Mouse (Mus musculus) neural tube, embryonic 15.5 days (tissue): Measurements from ENCODE around the gene Ptprg. TPM values are rescaled to one million over a fixed set of nuclear protein-coding genes. Genes with fewer than 3 reads are reported as not detected.
"Not testable (repeated sequence)": the region's sequence is repeated elsewhere in the genome, so short reads cannot be mapped to it uniquely, and the experiment has no call there.

Source experiments
- ATAC-seq: fragments of 200-750 bp; cut with Nextera tagmentation; 2 replicates; pipeline ENCODE4 v1.8.0; 2017; ENCODE audit warnings: mild to moderate bottlenecking, moderate TSS enrichment, moderate library complexity; ENCODE audit not compliant: low FRiP score
- H3K27ac ChIP-seq: fragments of 300-500 bp; sonication (generic); replicated peaks from 2 replicates; pipeline ENCODE4 v1.5.1; 2015; ENCODE audit warnings: mild to moderate bottlenecking, inconsistent platforms
- H3K27me3 ChIP-seq: fragments of 300-500 bp; sonication (generic); replicated peaks from 2 replicates; pipeline ENCODE4 v1.6.1; 2015; ENCODE audit warnings: inconsistent platforms
- H3K36me3 ChIP-seq: fragments of 300-500 bp; sonication (generic); 2 replicates; pipeline ENCODE4 v1.6.1; 2015; ENCODE audit warnings: inconsistent platforms
- H3K4me1 ChIP-seq: fragments of 300-500 bp; sonication (generic); 2 replicates; pipeline ENCODE4 v1.6.1; 2015; ENCODE audit warnings: inconsistent platforms
- H3K4me2 ChIP-seq: fragments of 300-500 bp; sonication (generic); 2 replicates; pipeline ENCODE4 v1.6.1; 2015; ENCODE audit warnings: inconsistent platforms, mild to moderate bottlenecking, moderate library complexity
- H3K4me3 ChIP-seq: fragments of 300-500 bp; sonication (generic); replicated peaks from 2 replicates; pipeline ENCODE4 v1.5.1; 2015; ENCODE audit warnings: mild to moderate bottlenecking, inconsistent platforms
- H3K9ac ChIP-seq: fragments of 300-500 bp; sonication (generic); replicated peaks from 2 replicates; pipeline ENCODE4 v1.6.1; 2015; ENCODE audit warnings: mild to moderate bottlenecking, inconsistent platforms
- H3K9me3 ChIP-seq: fragments of 300-500 bp; sonication (generic); replicated peaks from 2 replicates; pipeline ENCODE4 v1.6.1; 2016; ENCODE audit warnings: inconsistent platforms
- WGBS: fragments of 180-500 bp; shearing (Covaris S2); methylation state at CpG from one replicate; pipeline ENCODE4 v1.1.7; 2015; ENCODE audit warnings: mixed read lengths; 5-methylcytosine and 5-hydroxymethylcytosine counted together
- polyA plus RNA-seq: library from polyadenylated mRNA; unstranded; fragments of >200 nt; fragmentation: Nextera tagmentation; extraction: Ambion mirVana; gene quantifications from 2 replicates; pipeline ENCODE4 v1.2.1, GENCODE M21; 2015

Gene Ptprg
- polyA plus RNA-seq, 1 experiment from 2014 or later = 40.4 TPM

- Histone ChIP-seq H3K27ac (no peak overlapping the region), H3K27me3 (no peaks in the 10 kb centered on the region), H3K9me3 (no peaks in the 10 kb centered on the region), H3K4me3 (no peak overlapping the region), H3K36me3 (peaks cover 15% of the 10 kb centered on the region), H3K9ac (no peak overlapping the region), H3K4me1 (0 out of 2 replicates have a peak, but pooled peaks cover 3% of the 10 kb centered on the region), H3K4me2 (no peak overlapping the region)
- ATAC-seq = no peak
- WGBS = 93% methylated on average over 16 of the region's 16 CpGs
Observed at GRCm38 (mm10) chr14:12218544-12219150, 665.3 kb downstream of the Ptprg start.

GRCm38 (mm10) chr14:12219877-12220276 is 666.5 kb downstream of the Ptprg start:
- ATAC-seq = no peak
- H3K36me3 ChIP-seq = peaks cover 15% of the 10 kb centered on the region

GRCm38 (mm10) chr14:12220540-12220939 is 667.2 kb downstream of the Ptprg start:
- Histone ChIP-seq H3K27me3 (no peaks in the 10 kb centered on the region), H3K9ac (no peak overlapping the region), H3K9me3 (no peaks in the 10 kb centered on the region), H3K4me2 (no peak overlapping the region), H3K4me3 (no peak overlapping the region), H3K27ac (no peak overlapping the region), H3K36me3 (peaks cover 19% of the 10 kb centered on the region), H3K4me1 (0 out of 2 replicates have a peak, but pooled peaks cover 3% of the 10 kb centered on the region)
- 66% methylated on average over 8 of the region's 8 CpGs for WGBS
- ATAC-seq = peak; percentile 31; the same call in 1 of the 2 replicates

More at GRCm38 (mm10) chr14:12219877-12220276, 666.5 kb downstream of the Ptprg start:
- Histone ChIP-seq H3K4me2 (no peak overlapping the region), H3K4me1 (0 out of 2 replicates have a peak, but pooled peaks cover 3% of the 10 kb centered on the region), H3K27me3 (no peaks in the 10 kb centered on the region), H3K9ac (no peak overlapping the region), H3K4me3 (no peak overlapping the region), H3K9me3 (no peaks in the 10 kb centered on the region), H3K27ac (no peak overlapping the region)
- WGBS = 60% methylated on average over 6 of the region's 6 CpGs

- WGBS = 78% methylated on average over 5 of the region's 5 CpGs
- no peak overlapping the region for H3K27ac ChIP-seq
- H3K9me3 ChIP-seq = no peaks in the 10 kb centered on the region
- no peaks in the 10 kb centered on the region for H3K27me3 ChIP-seq
- 0 out of 2 replicates have a peak, but pooled peaks cover 3% of the 10 kb centered on the region for H3K4me1 ChIP-seq
- ATAC-seq = no peak
- no peak overlapping the region for H3K9ac ChIP-seq
- no peak overlapping the region for H3K4me3 ChIP-seq
- H3K4me2 ChIP-seq = no peak overlapping the region
- H3K36me3 ChIP-seq = peaks cover 26% of the 10 kb centered on the region
Observed at GRCm38 (mm10) chr14:12221571-12221970, 668.2 kb downstream of the Ptprg start.

- Histone ChIP-seq H3K36me3 (peaks cover 6% of the 10 kb centered on the region; the same call in 1 of the 2 replicates), H3K9ac (no peak overlapping the region), H3K27me3 (no peaks in the 10 kb centered on the region), H3K9me3 (no peaks in the 10 kb centered on the region), H3K4me1 (no peaks in the 10 kb centered on the region), H3K4me2 (no peak overlapping the region), H3K4me3 (no peak overlapping the region), H3K27ac (no peak overlapping the region)
- WGBS = 86% methylated on average over 4 of the region's 4 CpGs
- no peak for ATAC-seq
Observed at GRCm38 (mm10) chr14:12243726-12244125, 690.4 kb downstream of the Ptprg start.

GRCm38 (mm10) chr14:12276031-12276430 is 722.7 kb downstream of the Ptprg start:
- Histone ChIP-seq H3K9me3 (no peaks in the 10 kb centered on the region), H3K4me2 (no peak overlapping the region), H3K27me3 (no peaks in the 10 kb centered on the region), H3K9ac (no peak overlapping the region), H3K4me3 (no peak overlapping the region), H3K4me1 (no peaks in the 10 kb centered on the region), H3K27ac (no peak overlapping the region), H3K36me3 (no peaks in the 10 kb centered on the region)
- no peak for ATAC-seq
- WGBS = 69% methylated on average over 3 of the region's 3 CpGs

- Histone ChIP-seq H3K27ac (peak within 1 kb of the TSS; percentile 78), H3K4me1 (peaks cover 3% of the 10 kb centered on the region; the same call in 1 of the 2 replicates), H3K4me3 (peak within 1 kb of the TSS; percentile 72), H3K36me3 (no peaks in the 10 kb centered on the region), H3K9ac (peak within 1 kb of the TSS; percentile 79), H3K4me2 (peak within 1 kb of the TSS; percentile 63), H3K27me3 (no peaks in the 10 kb centered on the region), H3K9me3 (no peaks in the 10 kb centered on the region)
- WGBS = 81% methylated on average over 6 of the region's 6 CpGs
- 0 out of 2 replicates have a peak, but pooled peaks have one; percentile 33 for ATAC-seq
Observed at GRCm38 (mm10) chr14:12283641-12284040, 730.3 kb downstream of the Ptprg start, which contains the start of gene Gm49355. TSS of gene Gm49355 (plus strand) at chr14:12283976.

- Histone ChIP-seq H3K9ac (peak within 1 kb of the TSS; percentile 79), H3K4me1 (peaks cover 3% of the 10 kb centered on the region; the same call in 1 of the 2 replicates), H3K27ac (peak within 1 kb of the TSS; percentile 78), H3K27me3 (no peaks in the 10 kb centered on the region), H3K36me3 (no peaks in the 10 kb centered on the region), H3K4me3 (peak within 1 kb of the TSS; percentile 72), H3K4me2 (peak within 1 kb of the TSS; percentile 63), H3K9me3 (no peaks in the 10 kb centered on the region)
- under 1% methylated on average over 48 of the region's 48 CpGs for WGBS
- peak; percentile 100 for ATAC-seq
Observed at GRCm38 (mm10) chr14:12284141-12284912, 731.0 kb downstream of the Ptprg start, which contains the start of gene 3830406C13Rik. TSS of gene 3830406C13Rik (plus strand) at chr14:12284173.

GRCm38 (mm10) chr14:12289747-12290146 is 736.4 kb downstream of the Ptprg start:
- not testable (repeated sequence) for H3K4me3 ChIP-seq, H3K9ac ChIP-seq, H3K4me2 ChIP-seq, H3K4me1 ChIP-seq, H3K9me3 ChIP-seq, H3K27ac ChIP-seq, ATAC-seq, H3K36me3 ChIP-seq, H3K27me3 ChIP-seq
